Comparison of ENCODE assay signal across 16 mouse cellular contexts in genomic region chr19:52048378-52048978, GRCm38 (mm10).
DNase-seq lines count a peak whose midpoint lies in the region; ATAC-seq and TF ChIP-seq lines count a peak whose summit lies in the region.
"Had no signal": no experiment of that assay in that cellular context is flagged by ENCODE, and none has a peak within 500 bp of the region (broad histone marks: within the 10 kb centered on the region; RNA-seq: fewer than 3 reads in every experiment).

No protein-coding gene starts in this region.

- no peak for TF ChIP-seq CTCF in layer of hippocampus, adult 2 months (conservative IDR thresholded peaks at IDR 0.05)

- ATAC-seq in limb, embryonic 12.5 days (ENCODE audit: insufficient number of reproducible peaks, insufficient read depth, low FRiP score, low TSS enrichment, low read depth), result 0 out of 2 replicates have a peak, but pooled peaks have one; percentile 20
- peak; percentile 80 for ATAC-seq in forebrain, embryonic 15.5 days (replicated peaks)
- ATAC-seq: inflammation-experienced regulatory T-cells, adult 6 months; liver, embryonic 12.5 days had no signal

- no peaks in the 10 kb centered on the region for H3K27me3 ChIP-seq in limb, embryonic 12.5 days
- no peaks in the 10 kb centered on the region for H3K27me3 ChIP-seq in limb, embryonic 10.5 days (ENCODE audit: low read depth, poor library complexity, severe bottlenecking)
- H3K27me3 ChIP-seq in forebrain, embryonic 15.5 days, result no peaks in the 10 kb centered on the region
- H3K27me3 ChIP-seq: liver, embryonic 12.5 days; lung, embryonic 15.5 days had no signal

- peak; percentile 41 to 47 for DNase-seq in cerebellum, postnatal 10 days
- no peak for DNase-seq in cerebellum, postnatal 4 days (ENCODE audit: low spot score in 2 of 2)
- no peak for DNase-seq in limb, embryonic 10.5 days (ENCODE audit: low spot score)
- DNase-seq in retina, embryonic 14.5 days (ENCODE audit: low spot score), result peak; percentile 10
- DNase-seq in layer of hippocampus, adult 2 months (ENCODE audit: low spot score in 2 of 2), result no peak
- no peak for DNase-seq in heart, adult 8-10 months (ENCODE audit: low spot score)
- DNase-seq: adrenal gland, postnatal 36 days; cerebellum, postnatal 25 days; heart, adult 2 months; heart, postnatal 10 days; right cerebral cortex, postnatal 4 days had no signal

- no peaks in the 10 kb centered on the region for H3K36me3 ChIP-seq in limb, embryonic 12.5 days
- no peaks in the 10 kb centered on the region for H3K36me3 ChIP-seq in limb, embryonic 10.5 days
- no peaks in the 10 kb centered on the region for H3K36me3 ChIP-seq in forebrain, embryonic 15.5 days
- H3K36me3 ChIP-seq: liver, embryonic 12.5 days; lung, embryonic 15.5 days had no signal

- H3K9me3 ChIP-seq in limb, embryonic 12.5 days, result no peaks in the 10 kb centered on the region
- no peaks in the 10 kb centered on the region for H3K9me3 ChIP-seq in limb, embryonic 10.5 days (replicated peaks)
- H3K9me3 ChIP-seq in forebrain, embryonic 15.5 days, result 0 out of 2 replicates have a peak, but pooled peaks cover 7% of the 10 kb centered on the region
- H3K9me3 ChIP-seq: liver, embryonic 12.5 days; lung, embryonic 15.5 days had no signal

- no peak overlapping the region for H3K9ac ChIP-seq in limb, embryonic 12.5 days (replicated peaks)
- H3K9ac ChIP-seq in forebrain, embryonic 15.5 days (replicated peaks), result no peak overlapping the region
- H3K9ac ChIP-seq: liver, embryonic 12.5 days; lung, embryonic 15.5 days had no signal

- no peak overlapping the region for H3K4me3 ChIP-seq in limb, embryonic 12.5 days (replicated peaks)
- H3K4me3 ChIP-seq in limb, embryonic 10.5 days, result no peak overlapping the region
- H3K4me3 ChIP-seq in forebrain, embryonic 15.5 days, result no peak overlapping the region
- H3K4me3 ChIP-seq in layer of hippocampus, adult 2 months, result no peak overlapping the region
- H3K4me3 ChIP-seq: heart, adult 2 months; liver, embryonic 12.5 days; lung, embryonic 15.5 days had no signal

- no peak overlapping the region for H3K27ac ChIP-seq in limb, embryonic 12.5 days
- no peak overlapping the region for H3K27ac ChIP-seq in limb, embryonic 10.5 days
- no peak overlapping the region for H3K27ac ChIP-seq in forebrain, embryonic 15.5 days (replicated peaks)
- no peak overlapping the region for H3K27ac ChIP-seq in layer of hippocampus, adult 2 months
- H3K27ac ChIP-seq: heart, adult 2 months; liver, embryonic 12.5 days; lung, embryonic 15.5 days had no signal

- 18% methylated on average over 1 of the region's 1 CpGs for WGBS in limb, embryonic 12.5 days
- 56% methylated on average over 1 of the region's 1 CpGs for WGBS in limb, embryonic 10.5 days
- WGBS in forebrain, embryonic 15.5 days, result 2% methylated on average over 1 of the region's 1 CpGs

- no peaks in the 10 kb centered on the region for H3K4me1 ChIP-seq in limb, embryonic 12.5 days (replicated peaks)
- H3K4me1 ChIP-seq in limb, embryonic 10.5 days, result no peaks in the 10 kb centered on the region
- no peaks in the 10 kb centered on the region for H3K4me1 ChIP-seq in forebrain, embryonic 15.5 days
- H3K4me1 ChIP-seq: liver, embryonic 12.5 days; lung, embryonic 15.5 days had no signal

- H3K4me2 ChIP-seq in limb, embryonic 12.5 days, result no peak overlapping the region
- no peak overlapping the region for H3K4me2 ChIP-seq in forebrain, embryonic 15.5 days (replicated peaks)
- H3K4me2 ChIP-seq: liver, embryonic 12.5 days; lung, embryonic 15.5 days had no signal

Comparison
In these comparisons a context has a peak if more than half of its experiments do, and no peak if none do; other contexts are left out.
1. DNase-seq: peak in cerebellum, postnatal 10 days (2 of 2) and retina, embryonic 14.5 days (single experiment); none in cerebellum, postnatal 4 days (0 of 2), limb, embryonic 10.5 days (single experiment), layer of hippocampus, adult 2 months (0 of 2) and heart, adult 8-10 months (single experiment).